Mouse (Mus musculus): ENCODE data around the gene Pou3f4. TPM values are rescaled to one million over a fixed set of nuclear protein-coding genes. Genes with fewer than 3 reads are reported as not detected.

The Pou3f4 gene
- not detected for polyA plus RNA-seq (2014; fragmentation: Illumina TruSeq; extraction: RNeasy Lipid Tissue Mini Kit (QIAGEN cat#74804); ENCODE audit: low read depth, low replicate concordance)

DNA sequence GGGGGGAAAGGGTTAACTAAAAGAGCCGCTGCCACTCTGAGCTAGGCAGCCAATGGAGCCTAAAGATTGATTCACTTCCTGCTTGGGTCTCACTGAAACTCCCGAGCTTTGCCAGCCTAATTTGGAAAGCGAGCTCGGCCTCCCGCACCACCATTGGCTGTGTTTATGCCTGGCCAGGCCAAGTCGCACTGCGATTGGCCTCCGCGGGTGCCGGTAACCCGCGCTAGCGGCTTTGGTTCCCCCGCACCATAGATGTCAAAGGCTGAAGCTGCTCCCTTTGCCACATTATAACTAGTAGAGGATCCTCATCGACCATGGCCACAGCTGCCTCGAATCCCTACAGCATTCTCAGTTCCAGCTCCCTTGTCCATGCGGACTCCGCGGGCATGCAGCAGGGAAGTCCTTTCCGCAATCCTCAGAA lies at the start of gene Pou3f4:
Gene Pou3f4 (plus strand): TSS at position 130 of the 421 bp plus-strand sequence.

